ENCODE assay signal across 8 mouse cellular contexts in genomic region chr11:94385977-94386771, GRCm38 (mm10). TPM values are rescaled to one million over a fixed set of nuclear protein-coding genes. Genes with fewer than 3 reads are reported as not detected.
A peak's percentile ranks its signal among the peaks of the same experiment; 100 is the strongest.
DNase-seq lines count a peak whose midpoint lies in the region; ATAC-seq and TF ChIP-seq lines count a peak whose summit lies in the region.

No protein-coding gene starts in this region.

- peaks cover 10 to 18% of the 10 kb centered on the region in 2 experiments for H3K27me3 ChIP-seq in MEL (ENCODE audit: control insufficient read depth in 1 of 2, insufficient read depth in 2 of 2, low read length in 2 of 2)
- peaks cover 27% of the 10 kb centered on the region for H3K27me3 ChIP-seq in liver, embryonic 12.5 days (replicated peaks)
- H3K27me3 ChIP-seq in midbrain, embryonic 16.5 days (ENCODE audit: control insufficient read depth, insufficient read depth, low read depth, low read length): no peaks in the 10 kb centered on the region

- H3K4me1 ChIP-seq in MEL (ENCODE audit: control insufficient read depth in 1 of 2, insufficient read depth in 2 of 2, low read length in 2 of 2): peaks cover 0 to 15% of the 10 kb centered on the region in 2 experiments; a peak in 2 of 4 replicates
- H3K4me1 ChIP-seq in liver, embryonic 12.5 days: peaks cover 14% of the 10 kb centered on the region
- H3K4me1 ChIP-seq in midbrain, embryonic 16.5 days (ENCODE audit: control insufficient read depth, insufficient read depth, low read length): peaks cover 14% of the 10 kb centered on the region

- H3K9me3 ChIP-seq in MEL (replicated peaks; ENCODE audit: insufficient read depth, low read length): no peaks in the 10 kb centered on the region
- H3K9me3 ChIP-seq in liver, embryonic 12.5 days (replicated peaks): no peaks in the 10 kb centered on the region
- no peaks in the 10 kb centered on the region for H3K9me3 ChIP-seq in midbrain, embryonic 16.5 days (replicated peaks; ENCODE audit: control insufficient read depth, low read length, poor library complexity, severe bottlenecking)

- TF ChIP-seq POLR2A in MEL (IDR thresholded peaks at IDR 0.05; ENCODE audit: control insufficient read depth in 1 of 2, insufficient read depth in 1 of 2, low read depth in 1 of 2, low read length in 2 of 2, poor library complexity in 1 of 2): no peak

- 7% methylated on average over 12 of the region's 12 CpGs for WGBS in liver, embryonic 12.5 days (ENCODE audit: insufficient replicate concordance)
- WGBS in midbrain, embryonic 16.5 days: 20% methylated on average over 12 of the region's 12 CpGs

- no peak for TF ChIP-seq CTCF in MEL (IDR thresholded peaks at IDR 0.05 in 2 of 3, conservative IDR thresholded peaks at IDR 0.05 in 1 of 3; ENCODE audit: control insufficient read depth in 1 of 3, insufficient read depth in 1 of 3, low read depth in 2 of 3, low read length in 3 of 3, poor library complexity in 1 of 3, severe bottlenecking in 1 of 3)

- peak in 1 of 2 experiments; percentile 39; a peak in 3 of 4 replicates for TF ChIP-seq EP300 in MEL (IDR thresholded peaks at IDR 0.05; ENCODE audit: low read depth in 1 of 2, low read length in 2 of 2)

- H3K79me2 ChIP-seq in MEL (ENCODE audit: control insufficient read depth, insufficient read depth, low read length, poor library complexity): no peaks in the 10 kb centered on the region

- H3K4me3 ChIP-seq in MEL (ENCODE audit: control insufficient read depth in 1 of 2, insufficient read depth in 1 of 2, low read depth in 2 of 2, low read length in 2 of 2): no peak overlapping the region
- no peak overlapping the region for H3K4me3 ChIP-seq in liver, embryonic 12.5 days
- no peak overlapping the region for H3K4me3 ChIP-seq in midbrain, embryonic 16.5 days (ENCODE audit: low read depth, low read length)

- peak; percentile 83 for DNase-seq in 416B (ENCODE audit: low read depth)
- DNase-seq in MEL (ENCODE audit: low read depth, low spot score): peak; percentile 70
- peak; percentile 39 for DNase-seq in gastrocnemius, postnatal 14 days
- peak; percentile 83 for DNase-seq in induced T-regulatory cell, adult 2 months (ENCODE audit: low read depth)
- DNase-seq in thymus, postnatal 4 days: peak; percentile 67
- DNase-seq in right cerebral cortex, postnatal 25 days: no peak

- intact Hi-C loops in gastrocnemius, postnatal 14 days (cut with DNase I; ENCODE audit: low total_unique reads): no loop called here

- no peak for TF ChIP-seq RAD21 in MEL (IDR thresholded peaks at IDR 0.05; ENCODE audit: low read depth, low read length)

- peaks cover 0 to 4% of the 10 kb centered on the region in 2 experiments; a peak in 1 of 4 replicates for H3K36me3 ChIP-seq in MEL (ENCODE audit: control insufficient read depth in 1 of 2, insufficient read depth in 2 of 2, low read length in 2 of 2)
- no peaks in the 10 kb centered on the region for H3K36me3 ChIP-seq in liver, embryonic 12.5 days
- no peaks in the 10 kb centered on the region for H3K36me3 ChIP-seq in midbrain, embryonic 16.5 days (ENCODE audit: control insufficient read depth, insufficient read depth, low read length)

- peak; percentile 63 for ATAC-seq in liver, embryonic 12.5 days
- no peak for ATAC-seq in midbrain, embryonic 16.5 days

- no peak overlapping the region for H3K9ac ChIP-seq in MEL (ENCODE audit: control insufficient read depth, low read depth, low read length, poor library complexity, severe bottlenecking)
- H3K9ac ChIP-seq in liver, embryonic 12.5 days: no peak overlapping the region
- H3K9ac ChIP-seq in midbrain, embryonic 16.5 days (ENCODE audit: low read depth, low read length): peak overlapping the region; percentile 38

- H3K4me2 ChIP-seq in liver, embryonic 12.5 days: no peak overlapping the region
- peak overlapping the region; percentile 8; the same call in 1 of the 2 replicates for H3K4me2 ChIP-seq in midbrain, embryonic 16.5 days (ENCODE audit: low read length)

- no peak overlapping the region for H3K27ac ChIP-seq in MEL (ENCODE audit: control insufficient read depth, low read depth, low read length)
- H3K27ac ChIP-seq in liver, embryonic 12.5 days: no peak overlapping the region
- H3K27ac ChIP-seq in midbrain, embryonic 16.5 days (ENCODE audit: low read length): no peak overlapping the region

TF ChIP-seq in MEL, 35 proteins besides CTCF, POLR2A, EP300 and RAD21:
- TF ChIP-seq NELFE (IDR thresholded peaks at IDR 0.05; ENCODE audit: low read depth, low read length) (no peak), TAL1 (IDR thresholded peaks at IDR 0.05; ENCODE audit: low read length) (peak; percentile 36; the same call in 1 of the 2 replicates), MEF2A (IDR thresholded peaks at IDR 0.05; ENCODE audit: extremely low read depth, insufficient replicate concordance, low read depth, low read length, poor library complexity, severe bottlenecking) (no peak), MAZ (IDR thresholded peaks at IDR 0.05; ENCODE audit: low read depth, low read length) (peak; percentile 63; the same call in 1 of the 2 replicates), ETS1 (IDR thresholded peaks at IDR 0.05; ENCODE audit: low read depth, low read length) (peak; percentile 39; the same call in 1 of the 2 replicates), GABPA (IDR thresholded peaks at IDR 0.05; ENCODE audit: low read depth, low read length) (no peak)

RNA-seq across cellular contexts. Expression of gene Abcc3, which starts 6.6 kb away (rescaled TPM):
- 0.13 and 0.27 TPM in 2 replicates for total RNA-seq in MEL (2012; rRNA removed)
- polyA plus RNA-seq in MEL (2012; ENCODE audit: insufficient read depth in 1 of 2, insufficient read length in 2 of 2, low read depth in 1 of 2, low replicate concordance in 2 of 2, missing spikeins in 1 of 2): under 1 TPM in 1 of 2 experiments, not detected in 1; 0.29 TPM
- total RNA-seq in gastrocnemius, postnatal 14 days (2021): 1 to 10 TPM in 1 of 2 experiments, under 1 TPM in 1; 0.93 to 1.5 TPM
- 4.0 and 4.3 TPM in 2 replicates for polyA plus RNA-seq in liver, embryonic 12.5 days (2016; fragmentation: Nextera tagmentation; extraction: Ambion mirVana)
- polyA plus RNA-seq in midbrain, embryonic 16.5 days (2015; fragmentation: Nextera tagmentation; extraction: Ambion mirVana): 0.57 and 0.92 TPM in 2 replicates

RNA-seq across cellular contexts. Expression of gene Ankrd40, which starts 58.4 kb away (rescaled TPM):
- 37.1 and 39.4 TPM in 2 replicates for total RNA-seq in MEL (2012; rRNA removed)
- 10 to 100 TPM in 1 of 2 experiments, not detected in 1; 60.0 TPM for polyA plus RNA-seq in MEL (2012; ENCODE audit: insufficient read depth in 1 of 2, insufficient read length in 2 of 2, low read depth in 1 of 2, low replicate concordance in 2 of 2, missing spikeins in 1 of 2)
- total RNA-seq in gastrocnemius, postnatal 14 days (2021): 100 to 1,000 TPM; 136 to 150 TPM
- polyA plus RNA-seq in liver, embryonic 12.5 days (2016; fragmentation: Nextera tagmentation; extraction: Ambion mirVana): 15.7 and 15.9 TPM in 2 replicates
- polyA plus RNA-seq in midbrain, embryonic 16.5 days (2015; fragmentation: Nextera tagmentation; extraction: Ambion mirVana): 8.5 and 10.2 TPM in 2 replicates
